Mouse (Mus musculus) spleen, postnatal 10 days (tissue): ENCODE measurements around the gene Gns.
A peak's percentile ranks its signal among the peaks of the same experiment; 100 is the strongest.

Source experiments
- DNase-seq, 2 experiments: peaks; one replicate each; pipeline ENCODE4 v3.0.0; 2021 to 2022; ENCODE audit warnings: low spot score in 2 of 2

Gene Gns

DNA sequence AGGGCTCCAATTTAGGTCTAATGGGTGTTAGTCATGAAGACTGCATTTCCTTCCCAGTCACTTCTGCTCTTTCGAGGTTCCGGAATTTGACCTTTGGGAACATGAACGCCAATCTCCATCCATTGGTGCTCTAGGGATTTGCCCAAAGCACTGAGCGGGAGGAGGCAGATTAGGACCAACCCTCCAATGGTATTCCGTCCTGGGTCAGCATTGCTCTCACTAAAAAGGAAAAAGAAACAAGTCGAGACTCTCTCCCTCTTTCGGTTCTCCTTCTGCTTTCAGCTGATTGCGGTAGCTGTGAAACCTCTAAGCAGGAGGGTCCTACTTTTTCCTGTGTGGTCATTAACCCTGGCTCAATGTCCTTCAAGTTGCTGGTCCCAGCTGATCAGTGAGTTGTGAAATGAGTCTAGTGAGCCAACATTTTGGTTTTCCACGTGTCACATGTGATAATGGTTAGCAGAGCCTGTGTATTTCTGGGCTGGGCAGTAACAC, 937 bp downstream of the Gns start:
- peak in 1 of 2 experiments; percentile 21 for DNase-seq

- no peak for DNase-seq
These were observed 2.4 kb downstream of the Gns start for GRCm38 (mm10) chr10:121367271-121367670.

DNA sequence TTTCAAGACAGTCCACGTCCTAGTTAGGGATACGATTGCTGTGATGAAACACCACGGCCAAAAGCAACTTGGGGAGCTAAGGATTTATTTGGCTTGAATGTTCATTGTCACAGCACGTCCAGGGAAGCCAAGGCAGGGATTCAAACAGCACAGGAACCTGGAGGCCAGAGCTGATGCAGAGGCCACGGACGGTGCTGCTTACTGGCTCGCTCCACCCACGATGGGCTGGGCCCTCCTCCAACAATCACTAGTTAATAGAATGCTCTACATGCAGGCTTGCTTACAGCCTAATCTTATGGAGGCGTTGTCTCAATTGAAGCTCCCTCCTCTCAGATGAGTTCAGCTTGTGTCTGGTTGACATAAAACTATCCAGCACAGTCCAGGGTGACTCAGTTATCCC, 2.9 kb downstream of the Gns start:
- no peak for DNase-seq

DNA sequence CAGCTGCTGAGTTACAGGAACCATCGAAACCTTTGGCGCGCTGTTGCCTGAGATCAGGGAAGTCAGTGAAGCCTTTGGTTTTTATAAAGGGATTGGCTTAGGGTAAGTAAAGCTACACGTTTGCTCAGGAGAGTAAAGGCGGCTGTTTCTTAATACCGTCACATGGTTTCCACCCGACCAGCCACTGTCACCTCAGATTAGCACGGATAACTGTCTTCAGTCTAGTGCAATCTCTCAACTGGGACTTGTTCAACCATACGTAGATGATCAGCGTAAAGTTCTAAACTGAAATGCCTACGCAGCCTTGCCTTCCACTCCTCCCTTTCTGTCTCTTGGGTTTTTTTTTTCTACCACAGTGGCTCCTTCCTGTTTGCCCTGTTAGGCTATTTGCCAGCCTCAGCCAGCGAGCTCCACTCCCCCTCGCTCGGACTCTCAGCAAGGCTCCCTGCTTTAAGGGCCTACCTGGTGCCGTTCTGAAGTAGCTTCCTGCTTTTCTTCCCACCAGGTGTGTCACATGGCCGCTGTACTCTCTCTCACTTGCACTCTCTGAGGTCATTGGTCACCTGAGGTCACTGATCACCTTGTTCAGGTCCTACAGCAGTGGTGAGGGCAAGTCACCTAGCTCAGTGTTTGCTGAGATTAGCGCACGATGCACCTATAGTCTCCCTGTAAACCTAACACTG, 4.0 kb downstream of the Gns start:
- DNase-seq, result no peak

DNA sequence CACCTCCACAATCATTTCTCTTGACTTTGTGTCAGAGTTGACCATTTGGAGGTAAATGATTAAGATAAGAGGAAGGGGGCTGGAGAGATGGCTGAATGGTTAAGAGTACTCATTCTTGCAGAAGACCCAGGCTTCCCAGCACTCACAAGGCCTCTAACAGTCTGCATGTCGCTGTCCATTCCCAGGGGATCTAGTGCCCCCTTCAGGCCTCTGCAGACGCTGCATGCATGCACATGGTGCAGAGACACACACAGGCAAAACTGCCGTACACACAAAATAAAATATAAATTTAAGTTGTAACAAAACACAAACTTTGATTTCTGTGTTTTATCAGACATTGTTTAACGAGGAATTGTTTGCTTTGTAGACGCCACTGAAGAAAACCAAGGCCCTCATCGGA, 5.9 kb downstream of the Gns start:
- DNase-seq, result no peak

DNA sequence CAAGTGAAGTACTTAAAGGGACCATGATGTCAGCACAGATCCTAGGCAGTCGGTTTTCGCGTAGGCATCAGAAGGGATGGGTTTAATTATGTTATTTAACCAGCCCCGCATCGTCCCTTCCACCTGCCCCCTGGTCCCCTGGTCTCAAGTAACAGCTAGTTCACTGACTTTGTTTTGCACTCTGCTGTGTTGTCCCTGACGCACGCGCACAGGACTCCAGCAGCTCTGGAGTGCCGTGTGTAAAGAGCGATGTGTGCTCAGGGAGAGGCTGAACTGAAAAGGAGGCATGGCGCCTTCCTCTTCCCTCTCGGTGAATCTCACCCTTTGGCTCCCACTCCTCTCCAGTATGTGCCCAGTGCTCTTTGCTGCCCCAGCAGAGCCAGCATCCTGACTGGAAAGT, 9.1 kb downstream of the Gns start:
- no peak for DNase-seq

DNA sequence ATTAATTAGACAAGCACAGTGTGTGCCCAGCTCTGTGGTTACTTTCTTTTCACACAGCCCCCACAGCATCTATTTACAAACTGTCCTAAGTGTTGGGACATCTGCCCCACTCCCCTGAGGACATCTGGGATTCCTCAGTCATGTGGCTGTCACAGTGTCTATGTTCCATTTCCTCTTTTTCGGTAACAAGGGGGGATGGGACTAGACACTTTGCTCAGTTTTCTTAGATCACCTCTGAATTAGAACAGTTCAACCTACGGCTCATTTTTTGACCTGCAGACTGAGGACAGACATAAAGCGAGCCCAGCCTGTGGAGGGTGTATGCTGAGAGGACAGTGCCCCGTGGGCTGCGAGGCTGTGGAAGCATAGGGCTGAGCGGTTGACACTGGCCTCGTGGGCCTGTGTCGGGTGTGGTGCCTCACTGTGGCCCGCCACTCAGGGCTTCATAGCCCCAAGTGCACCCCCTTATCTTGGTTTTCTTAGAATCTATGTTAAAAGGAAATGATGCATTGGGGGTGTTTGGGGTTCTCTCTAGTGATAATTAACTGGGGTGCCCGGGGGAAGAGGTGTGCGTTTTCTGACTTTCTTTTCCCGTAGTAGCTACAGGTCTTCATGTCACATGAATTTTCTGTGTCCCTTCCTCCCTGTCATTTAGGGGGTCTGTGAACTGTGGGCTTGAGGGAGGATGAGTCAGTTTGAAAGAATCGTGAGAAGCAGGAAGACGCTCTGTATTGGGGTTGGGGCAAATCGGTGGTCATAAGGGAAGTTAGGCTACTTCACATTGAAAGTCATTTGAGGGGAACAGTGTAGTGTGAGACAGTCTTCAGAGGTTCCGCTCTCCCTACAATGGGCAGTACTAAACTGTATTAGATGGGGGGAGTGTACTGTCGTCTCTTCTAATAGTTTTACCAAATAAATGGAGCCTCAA, 10.1 kb downstream of the Gns start:
- no peak for DNase-seq

DNA sequence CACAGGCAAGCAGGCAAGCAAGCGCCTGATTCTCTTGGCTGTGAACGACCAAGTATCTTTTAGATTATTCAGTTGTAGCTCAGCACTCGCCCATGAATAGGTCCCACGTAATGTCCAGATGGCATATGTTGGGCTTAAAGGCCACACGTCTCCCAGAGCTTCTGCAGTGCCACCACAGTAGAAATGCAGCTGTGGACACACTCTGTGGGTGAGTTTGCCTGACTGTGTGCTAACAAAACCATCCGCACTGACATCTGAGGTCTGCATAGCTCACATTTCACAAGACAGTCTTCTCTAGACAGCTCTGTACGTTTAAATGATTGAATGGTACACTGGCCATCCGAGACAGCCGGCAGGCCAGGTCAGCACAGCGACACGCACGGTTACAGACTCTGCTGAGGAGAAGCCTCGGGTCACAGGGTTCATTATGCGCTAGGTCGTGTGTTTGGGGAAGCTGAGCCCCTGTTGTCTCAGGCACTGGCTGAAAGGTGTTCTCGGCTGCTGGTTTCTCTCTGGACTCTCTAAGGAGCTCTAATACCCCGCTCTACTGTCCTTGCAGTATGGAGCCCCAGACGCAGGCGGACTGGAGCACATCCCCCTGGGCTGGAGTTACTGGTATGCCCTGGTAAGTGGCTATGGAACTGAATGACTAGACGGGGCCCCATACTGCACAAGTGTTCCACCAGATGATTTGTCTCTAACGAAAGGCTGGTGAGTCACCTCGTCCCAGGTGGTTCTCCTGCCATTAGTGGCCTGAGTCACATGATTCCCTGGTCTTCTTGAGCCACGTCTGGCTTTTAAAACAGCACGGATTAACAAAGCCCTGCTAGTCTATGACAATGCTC, 11.0 kb downstream of the Gns start:
- no peak for DNase-seq

GRCm38 (mm10) chr10:121376530-121377271, 11.8 kb downstream of the Gns start:
- DNase-seq, result no peak

DNA sequence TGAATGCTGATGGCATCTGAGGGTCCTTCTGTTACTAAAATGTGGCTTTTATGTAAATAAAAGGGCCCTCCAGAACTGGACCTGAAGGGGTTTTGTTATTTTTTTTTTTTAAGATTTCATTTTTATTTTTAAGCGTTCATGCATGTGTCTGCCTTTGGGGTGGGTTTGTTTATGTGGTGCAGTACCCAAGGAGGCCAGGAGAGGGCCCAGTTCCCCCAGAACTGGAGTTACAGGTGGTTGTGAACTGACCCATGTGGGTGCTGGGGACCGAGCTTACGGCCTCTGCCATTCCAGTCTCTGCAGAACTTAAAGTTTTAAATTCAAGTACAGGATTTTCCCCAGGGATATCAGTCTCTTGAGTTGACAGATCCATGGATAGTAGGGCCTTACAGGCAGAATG, 14.5 kb downstream of the Gns start:
- no peak for DNase-seq

GRCm38 (mm10) chr10:121381280-121381679, 16.4 kb downstream of the Gns start:
- no peak for DNase-seq

DNA sequence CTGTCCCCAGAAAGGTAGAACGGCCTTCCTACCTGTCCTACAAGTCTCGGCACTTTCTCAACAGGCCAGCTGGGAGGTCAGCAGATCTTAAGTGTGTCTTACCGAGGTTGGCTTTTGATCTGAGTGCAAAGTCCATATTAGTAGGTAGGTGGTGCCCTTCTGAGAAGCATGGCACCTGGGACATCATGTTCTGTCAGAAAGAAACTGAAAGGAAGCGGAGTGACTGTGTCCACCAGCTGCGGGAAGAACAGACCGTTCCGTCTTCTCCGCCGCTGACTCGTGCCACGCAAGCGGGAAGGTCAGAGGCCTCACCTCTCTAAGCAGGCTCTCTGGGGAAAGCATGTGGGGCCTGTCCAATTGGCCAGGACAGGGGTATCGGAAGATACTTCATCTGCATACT, 19.8 kb downstream of the Gns start:
- DNase-seq, result no peak

- DNase-seq, result no peak
These were observed 20.8 kb downstream of the Gns start for GRCm38 (mm10) chr10:121385695-121386094.

GRCm38 (mm10) chr10:121386347-121386746, 21.5 kb downstream of the Gns start:
- DNase-seq, result no peak

DNA sequence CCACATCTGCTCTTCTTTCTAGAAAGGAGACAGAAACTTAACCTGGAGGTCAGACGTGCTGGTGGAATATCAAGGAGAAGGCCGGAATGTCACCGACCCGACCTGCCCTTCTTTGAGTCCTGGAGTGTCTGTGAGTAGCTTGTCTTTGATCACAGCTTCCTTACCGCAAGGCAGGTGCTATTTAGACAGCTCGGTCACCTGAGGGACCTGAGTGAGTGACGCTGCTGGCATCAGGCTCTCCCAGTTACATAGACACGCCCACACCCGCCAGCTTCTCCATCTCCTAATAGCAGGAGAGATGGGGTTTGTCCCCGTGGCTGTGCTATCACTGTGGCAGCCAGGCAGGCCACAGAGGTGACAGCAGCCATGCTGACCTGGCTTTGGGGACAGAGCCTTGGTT, 25.7 kb downstream of the Gns start:
- no peak for DNase-seq

GRCm38 (mm10) chr10:121391901-121392300, 27.0 kb downstream of the Gns start:
- DNase-seq, result no peak

- no peak for DNase-seq
These were observed 29.4 kb downstream of the Gns start for GRCm38 (mm10) chr10:121394270-121394669.

GRCm38 (mm10) chr10:121394789-121395325, 30.0 kb downstream of the Gns start:
- no peak for DNase-seq

GRCm38 (mm10) chr10:121395542-121396176, 30.8 kb downstream of the Gns start:
- no peak for DNase-seq

GRCm38 (mm10) chr10:121398599-121398998, 33.7 kb downstream of the Gns start:
- DNase-seq, result no peak

GRCm38 (mm10) chr10:121401005-121401404, 36.1 kb downstream of the Gns start:
- no peak for DNase-seq
